Mouse (Mus musculus) erythroblast, embryonic 14.5 days (primary cell): ENCODE measurements around the gene Cd180.

ENCODE experiments used
- GATA1 ChIP-seq: IDR thresholded peaks from 2 replicates; pipeline ENCODE4 v1.6.1; 2012; ENCODE audit warnings: low read length, inconsistent platforms, mixed read lengths
- TAL1 ChIP-seq: IDR thresholded peaks from 3 replicates; pipeline ENCODE4 v1.6.1; 2012; ENCODE audit warnings: low read length, inconsistent platforms, mixed read lengths

DNA sequence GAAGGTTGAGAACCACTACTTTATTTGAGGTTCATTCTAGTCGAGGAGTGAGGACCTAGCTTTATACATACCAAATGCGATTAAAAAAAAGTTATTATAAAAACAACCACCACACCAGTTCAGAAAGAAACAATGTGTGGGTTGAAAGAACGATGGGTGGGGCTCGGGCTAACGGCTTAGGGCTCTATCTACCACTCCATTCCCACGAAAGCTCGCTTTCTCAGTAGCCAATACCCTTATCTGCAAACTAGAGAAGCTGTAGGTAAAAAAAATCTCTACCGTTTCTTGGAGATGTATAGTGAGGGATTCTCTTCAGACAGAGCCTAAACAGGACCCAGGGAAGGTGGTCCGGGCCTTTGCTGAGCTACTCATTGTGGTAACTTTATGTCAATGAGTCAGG, 79.8 kb downstream of the Cd180 start:
- TF ChIP-seq GATA1, result no peak
- no peak for TF ChIP-seq TAL1
